Mouse (Mus musculus) ES-E14 (cell line): ENCODE data around the gene Coasy. TPM values are rescaled to one million over a fixed set of nuclear protein-coding genes. Genes with fewer than 3 reads are reported as not detected.

Source experiments
- DNase-seq: peaks from one replicate; pipeline ENCODE4 v3.0.0-alpha.2; 2013; ENCODE audit warnings: low read depth, low spot score
- H3K27ac ChIP-seq: 2 replicates; pipeline ENCODE4 v1.5.1; 2012; ENCODE audit warnings: low read depth, mild to moderate bottlenecking, low read length, moderate library complexity, mixed read lengths; ENCODE audit not compliant: poor library complexity, insufficient read depth, severe bottlenecking
- H3K36me3 ChIP-seq: 2 replicates; pipeline ENCODE4 v1.6.1; 2012; ENCODE audit warnings: mild to moderate bottlenecking, low read length, moderate library complexity, mixed read lengths; ENCODE audit not compliant: control insufficient read depth, poor library complexity, insufficient read depth, severe bottlenecking
- H3K4me1 ChIP-seq, 2 experiments: fragments of 150-350 bp in 1 of 2; sonication (generic) in 1 of 2; 2 replicates each; pipeline ENCODE4 v1.6.1; 2012; ENCODE audit warnings: low read length in 2 of 2, mild to moderate bottlenecking in 1 of 2, mixed read lengths in 1 of 2; ENCODE audit not compliant: control insufficient read depth in 2 of 2, insufficient read depth in 2 of 2, poor library complexity in 1 of 2
- H3K4me3 ChIP-seq, 2 experiments: fragments of 150-350 bp in 1 of 2; sonication (generic) in 1 of 2; 2 replicates each; pipeline ENCODE4 v1.5.1; 2012; ENCODE audit warnings: low read length in 2 of 2, low read depth in 1 of 2, mild to moderate bottlenecking in 1 of 2, mixed read lengths in 1 of 2; ENCODE audit not compliant: insufficient read depth in 1 of 2, poor library complexity in 1 of 2, severe bottlenecking in 1 of 2
- H3K9ac ChIP-seq: 2 replicates; pipeline ENCODE4 v1.6.1; 2012; ENCODE audit warnings: low read depth, mild to moderate bottlenecking, low read length, mixed read lengths; ENCODE audit not compliant: poor library complexity, insufficient read depth, severe bottlenecking
- H3K9me3 ChIP-seq: fragments of 150-350 bp; sonication (generic); 2 replicates; pipeline ENCODE4 v1.6.1; 2012; ENCODE audit warnings: low read depth, mild to moderate bottlenecking, low read length; ENCODE audit not compliant: control insufficient read depth, insufficient read depth
- CHD2 ChIP-seq: IDR thresholded peaks from 2 replicates; pipeline ENCODE4 v1.6.1; 2014; ENCODE audit warnings: mild to moderate bottlenecking, low read depth, low read length, inconsistent platforms
- HCFC1 ChIP-seq: IDR thresholded peaks from 2 replicates; pipeline ENCODE4 v1.6.1; 2012; ENCODE audit warnings: low read length, inconsistent platforms, borderline replicate concordance; ENCODE audit not compliant: insufficient read depth
- MAFK ChIP-seq: IDR thresholded peaks from 2 replicates; pipeline ENCODE4 v1.6.1; 2014; ENCODE audit warnings: mild to moderate bottlenecking, low read depth, low read length, inconsistent platforms; ENCODE audit not compliant: insufficient read depth
- ZC3H11A ChIP-seq: IDR thresholded peaks from 2 replicates; pipeline ENCODE4 v1.6.1; 2012; ENCODE audit warnings: low read depth, mild to moderate bottlenecking, inconsistent platforms, low read length, borderline replicate concordance
- ZNF384 ChIP-seq: IDR thresholded peaks from 2 replicates; pipeline ENCODE4 v1.6.1; 2012; ENCODE audit warnings: low read depth, low read length, inconsistent platforms
- in situ Hi-C, 2 experiments: fragments of 600-800 bp; cut with MboI; formaldehyde crosslinking; loops; one replicate each; pipeline ENCODE4 v1.15.1; 2025; ENCODE audit warnings: low sequenced_read_pairs in 2 of 2, inconsistent platforms in 1 of 2; ENCODE audit not compliant: unreplicated experiment in 2 of 2
- total RNA-seq: library from RNA; depleted of rRNA; stranded (reverse); fragments of 300-350 nt; gene quantifications from 2 replicates; pipeline ENCODE4 v1.2.3, GENCODE M21; 2012; rRNA removed

The Coasy gene
- total RNA-seq: 21.9 and 22.9 TPM in 2 replicates

- peak within 1 kb of the TSS; percentile 96 for H3K9ac ChIP-seq
- TF ChIP-seq HCFC1: peak; percentile 66; the same call in 1 of the 2 replicates
- 0 out of 2 replicates have a peak, but pooled peaks have one; percentile 40 for TF ChIP-seq CHD2
- TF ChIP-seq ZNF384: no peak
- no peak for TF ChIP-seq ZC3H11A
- peak; percentile 9; the same call in 1 of the 2 replicates for TF ChIP-seq MAFK
- H3K36me3 ChIP-seq: peaks cover 10% of the 10 kb centered on the region; the same call in 1 of the 2 replicates
- peak; percentile 84 for DNase-seq
- peaks cover 4 to 5% of the 10 kb centered on the region in 2 experiments; a peak in 2 of 4 replicates for H3K4me1 ChIP-seq
- peak within 1 kb of the TSS; percentile 83 to 89 for H3K4me3 ChIP-seq
- in situ Hi-C loops: no loop called here
- H3K9me3 ChIP-seq: no peaks in the 10 kb centered on the region
- peak within 1 kb of the TSS; percentile 15 for H3K27ac ChIP-seq
Measured at GRCm38 (mm10) chr11:101082208-101083082, at the start of gene Coasy. Coasy (plus strand) TSS chr11:101082565.

GRCm38 (mm10) chr11:101033856-101034500, 48.4 kb upstream of the Coasy start:
- no peak overlapping the region for H3K4me3 ChIP-seq
- no peaks in the 10 kb centered on the region for H3K9me3 ChIP-seq
- TF ChIP-seq MAFK (no peak), ZNF384 (no peak), CHD2 (no peak), HCFC1 (no peak), ZC3H11A (no peak)
- H3K4me1 ChIP-seq: no peaks in the 10 kb centered on the region
- peaks cover 8% of the 10 kb centered on the region for H3K36me3 ChIP-seq
- no peak for DNase-seq
- no peak overlapping the region for H3K27ac ChIP-seq
- H3K9ac ChIP-seq: no peak overlapping the region
- in situ Hi-C loops: no loop called here

GRCm38 (mm10) chr11:101034614-101035327, 47.6 kb upstream of the Coasy start:
- Histone ChIP-seq H3K36me3 (peaks cover 6% of the 10 kb centered on the region), H3K4me3 (no peak overlapping the region), H3K27ac (no peak overlapping the region), H3K9ac (no peak overlapping the region), H3K4me1 (no peaks in the 10 kb centered on the region), H3K9me3 (no peaks in the 10 kb centered on the region)
- no peak for DNase-seq
- TF ChIP-seq MAFK (no peak), HCFC1 (no peak), ZNF384 (no peak), CHD2 (no peak), ZC3H11A (no peak)
- in situ Hi-C loops: no loop called here

- Histone ChIP-seq H3K27ac (no peak overlapping the region), H3K9me3 (no peaks in the 10 kb centered on the region), H3K4me1 (no peaks in the 10 kb centered on the region), H3K4me3 (no peak overlapping the region), H3K36me3 (peaks cover 6% of the 10 kb centered on the region), H3K9ac (no peak overlapping the region)
- no peak for DNase-seq
- TF ChIP-seq ZNF384 (no peak), ZC3H11A (no peak), MAFK (no peak), HCFC1 (no peak), CHD2 (no peak)
- in situ Hi-C loops: no loop called here
Measured at GRCm38 (mm10) chr11:101035328-101035695, 47.1 kb upstream of the Coasy start.
